Mouse (Mus musculus) hindbrain, embryonic 15.5 days (tissue): ENCODE data around the gene Ccdc155. TPM values are rescaled to one million over a fixed set of nuclear protein-coding genes. Genes with fewer than 3 reads are reported as not detected.
"Not testable (repeated sequence)": the region's sequence is repeated elsewhere in the genome, so short reads cannot be mapped to it uniquely, and the experiment has no call there.

Source experiments
- ATAC-seq: fragments of 200-750 bp; cut with Nextera tagmentation; 2 replicates; pipeline ENCODE4 v1.8.0; 2017; ENCODE audit warnings: low read depth, moderate number of reproducible peaks, moderate TSS enrichment; ENCODE audit not compliant: low FRiP score
- H3K27ac ChIP-seq: fragments of 300-500 bp; sonication (generic); replicated peaks from 2 replicates; pipeline ENCODE4 v1.5.1; 2015; ENCODE audit warnings: mild to moderate bottlenecking, inconsistent platforms
- H3K27me3 ChIP-seq: fragments of 300-500 bp; sonication (generic); 2 replicates; pipeline ENCODE4 v1.6.1; 2015; ENCODE audit warnings: control low read depth, inconsistent platforms
- H3K36me3 ChIP-seq: fragments of 300-500 bp; sonication (generic); 2 replicates; pipeline ENCODE4 v1.6.1; 2015; ENCODE audit warnings: control low read depth, inconsistent platforms
- H3K4me1 ChIP-seq: fragments of 300-500 bp; sonication (generic); replicated peaks from 2 replicates; pipeline ENCODE4 v1.6.1; 2015; ENCODE audit warnings: control low read depth, inconsistent platforms
- H3K4me2 ChIP-seq: fragments of 300-500 bp; sonication (generic); 2 replicates; pipeline ENCODE4 v1.6.1; 2015; ENCODE audit warnings: moderate library complexity, mild to moderate bottlenecking, inconsistent platforms
- H3K4me3 ChIP-seq: fragments of 300-500 bp; sonication (generic); 2 replicates; pipeline ENCODE4 v1.5.1; 2015; ENCODE audit warnings: mild to moderate bottlenecking, inconsistent platforms
- H3K9ac ChIP-seq: fragments of 300-500 bp; sonication (generic); 2 replicates; pipeline ENCODE4 v1.6.1; 2015; ENCODE audit warnings: inconsistent platforms
- H3K9me3 ChIP-seq: fragments of 300-500 bp; sonication (generic); 2 replicates; pipeline ENCODE4 v1.6.1; 2016; ENCODE audit warnings: control low read depth, inconsistent platforms
- WGBS: fragments of 180-500 bp; shearing (Covaris S2); methylation state at CpG from one replicate; pipeline ENCODE4 v1.1.7; 2015; 5-methylcytosine and 5-hydroxymethylcytosine counted together
- polyA plus RNA-seq: library from polyadenylated mRNA; unstranded; fragments of >200 nt; fragmentation: Nextera tagmentation; extraction: Ambion mirVana; gene quantifications from 2 replicates; pipeline ENCODE4 v1.2.1, GENCODE M21; 2015

Ccdc155 gene
- polyA plus RNA-seq, 1 experiment from 2014 or later = 0.57 TPM

DNA sequence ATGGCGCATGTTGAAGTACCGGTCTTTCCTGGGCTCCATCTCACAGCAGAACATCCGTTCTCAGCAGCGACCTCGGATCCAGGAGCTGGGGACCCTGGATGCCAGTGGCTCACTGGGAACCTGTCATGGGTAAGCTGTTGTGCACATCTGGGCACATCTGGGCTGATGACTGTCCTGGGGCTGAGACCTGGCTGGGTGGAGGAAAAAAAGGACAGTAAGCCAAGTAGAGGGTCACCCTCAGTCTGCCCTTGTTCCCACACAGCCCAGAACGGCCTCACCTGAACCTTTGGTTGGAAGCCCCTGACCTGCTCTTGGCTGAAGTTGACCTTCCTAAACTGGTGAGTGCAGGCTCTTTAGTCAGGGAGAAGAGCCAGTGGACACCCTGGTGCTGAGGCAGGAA, 45.7 kb downstream of the Ccdc155 start:
- Histone ChIP-seq H3K27ac (no peak overlapping the region), H3K36me3 (0 out of 2 replicates have a peak, but pooled peaks cover 13% of the 10 kb centered on the region), H3K9ac (no peak overlapping the region), H3K4me3 (no peak overlapping the region), H3K27me3 (peaks cover 17% of the 10 kb centered on the region), H3K9me3 (no peaks in the 10 kb centered on the region), H3K4me2 (no peak overlapping the region), H3K4me1 (peaks cover 25% of the 10 kb centered on the region)
- ATAC-seq = no peak
- WGBS = 95% methylated on average over 6 of the region's 6 CpGs

DNA sequence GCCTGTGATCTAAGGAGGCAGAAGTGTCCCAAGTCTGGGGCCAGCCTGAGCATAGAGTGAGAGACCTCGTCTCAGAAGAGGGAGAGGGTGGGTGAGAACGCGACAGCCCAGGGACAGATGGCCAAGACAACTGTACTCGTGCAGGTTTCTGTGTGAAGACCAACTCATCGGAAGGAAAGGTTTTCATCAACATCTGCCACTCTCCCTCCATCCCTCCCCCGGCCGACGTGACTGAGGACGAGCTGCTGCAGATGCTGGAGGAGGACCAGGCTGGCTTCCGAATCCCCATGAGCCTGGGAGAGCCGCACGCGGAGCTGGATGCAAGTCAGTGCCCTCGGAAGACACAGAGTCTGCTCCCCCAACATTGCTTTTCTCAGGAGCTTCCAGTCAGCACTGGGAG, 47.2 kb downstream of the Ccdc155 start:
- Histone ChIP-seq H3K27ac (no peak overlapping the region), H3K4me1 (peaks cover 23% of the 10 kb centered on the region), H3K27me3 (peaks cover 1% of the 10 kb centered on the region; the same call in 1 of the 2 replicates), H3K4me2 (no peak overlapping the region), H3K4me3 (no peak overlapping the region), H3K9me3 (no peaks in the 10 kb centered on the region), H3K36me3 (0 out of 2 replicates have a peak, but pooled peaks cover 13% of the 10 kb centered on the region), H3K9ac (no peak overlapping the region)
- no peak for ATAC-seq
- WGBS = 85% methylated on average over 14 of the region's 14 CpGs

DNA sequence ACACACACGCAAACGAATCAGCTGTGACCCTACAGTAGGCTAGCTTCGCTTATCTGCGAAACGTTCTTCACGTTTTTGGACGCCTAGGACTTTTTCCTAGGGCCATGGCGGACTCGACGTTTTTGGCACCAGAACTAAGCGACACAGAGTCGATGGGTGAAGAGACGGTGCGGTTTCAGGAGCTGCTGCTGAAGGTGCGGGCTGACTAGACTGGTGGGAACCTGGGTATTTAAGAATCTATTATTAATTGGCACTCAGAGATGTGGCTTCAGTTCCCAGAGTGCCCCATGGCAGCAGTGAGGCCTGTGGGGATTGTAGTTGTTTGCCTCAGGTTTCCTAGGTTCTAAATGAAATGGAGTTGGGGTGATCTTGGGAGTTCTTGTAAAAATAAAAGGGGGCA, 48.5 kb downstream of the Ccdc155 start:
- Histone ChIP-seq H3K9ac (no peak overlapping the region), H3K27ac (no peak overlapping the region), H3K4me2 (no peak overlapping the region), H3K9me3 (no peaks in the 10 kb centered on the region), H3K4me3 (no peak overlapping the region), H3K27me3 (no peaks in the 10 kb centered on the region), H3K36me3 (0 out of 2 replicates have a peak, but pooled peaks cover 13% of the 10 kb centered on the region), H3K4me1 (peaks cover 18% of the 10 kb centered on the region)
- 93% methylated on average over 15 of the region's 15 CpGs for WGBS
- ATAC-seq = no peak

DNA sequence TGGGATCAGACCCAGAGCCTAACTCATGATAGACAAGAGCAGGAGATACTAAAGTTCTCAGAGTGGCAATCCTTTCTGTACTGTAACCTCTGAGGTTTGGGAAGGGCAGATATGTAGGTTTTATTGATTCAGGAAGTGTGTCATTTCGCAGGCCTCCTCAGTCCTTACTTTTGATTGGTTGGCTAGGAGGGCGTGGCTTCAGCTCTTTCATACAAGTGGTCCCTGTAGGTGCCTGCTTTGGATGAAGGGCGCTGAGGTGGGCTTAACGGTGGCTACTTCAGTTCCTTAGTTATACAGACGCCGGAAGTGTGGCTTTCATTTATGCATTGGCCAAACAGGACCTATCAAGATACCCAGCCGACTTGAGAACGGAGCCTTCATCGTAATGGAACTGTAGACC, 49.1 kb downstream of the Ccdc155 start:
- 0 out of 2 replicates have a peak, but pooled peaks cover 11% of the 10 kb centered on the region for H3K36me3 ChIP-seq
- H3K4me1 ChIP-seq = peaks cover 18% of the 10 kb centered on the region
- H3K27me3 ChIP-seq = no peaks in the 10 kb centered on the region
- WGBS = 86% methylated on average over 9 of the region's 9 CpGs
- no peak for ATAC-seq
- H3K4me2 ChIP-seq = peak overlapping the region; percentile 83
- no peak overlapping the region for H3K27ac ChIP-seq
- H3K9me3 ChIP-seq = no peaks in the 10 kb centered on the region
- H3K9ac ChIP-seq = no peak overlapping the region
- H3K4me3 ChIP-seq = 0 out of 2 replicates have a peak overlapping the region, but pooled peaks have one; percentile 80

DNA sequence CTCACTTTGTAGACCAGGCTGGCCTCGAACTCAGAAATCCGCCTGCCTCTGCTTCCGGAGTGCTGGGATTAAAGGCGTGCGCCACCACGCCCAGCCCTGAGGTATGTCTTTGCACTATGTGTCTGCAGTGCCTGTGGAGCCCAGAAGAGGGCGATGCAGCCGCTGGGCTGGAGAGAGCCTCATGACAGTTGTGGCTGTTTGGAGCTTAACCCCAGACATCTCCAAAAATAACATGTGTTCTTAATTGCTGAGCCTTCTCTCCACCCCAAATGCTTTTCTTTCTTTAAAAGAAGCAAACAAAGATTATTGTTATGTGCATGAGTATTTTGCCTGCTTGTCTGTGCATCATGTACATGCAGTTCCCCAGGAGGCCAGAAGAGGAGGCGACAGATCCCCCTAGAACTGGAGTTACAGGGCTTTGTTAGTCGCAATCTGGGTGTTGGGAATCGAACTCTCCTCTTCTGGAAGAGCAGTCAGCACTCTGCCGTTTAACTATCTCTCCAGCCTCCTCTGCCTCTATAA, 49.6 kb downstream of the Ccdc155 start:
- Histone ChIP-seq H3K9me3 (no peaks in the 10 kb centered on the region), H3K27ac (peak overlapping the region; percentile 98), H3K4me1 (peaks cover 18% of the 10 kb centered on the region), H3K4me2 (peak overlapping the region; percentile 83), H3K9ac (peak overlapping the region; percentile 67; the same call in 1 of the 2 replicates), H3K4me3 (peak overlapping the region; percentile 80), H3K27me3 (no peaks in the 10 kb centered on the region), H3K36me3 (0 out of 2 replicates have a peak, but pooled peaks cover 9% of the 10 kb centered on the region)
- no peak for ATAC-seq
- 80% methylated on average over 12 of the region's 12 CpGs for WGBS

DNA sequence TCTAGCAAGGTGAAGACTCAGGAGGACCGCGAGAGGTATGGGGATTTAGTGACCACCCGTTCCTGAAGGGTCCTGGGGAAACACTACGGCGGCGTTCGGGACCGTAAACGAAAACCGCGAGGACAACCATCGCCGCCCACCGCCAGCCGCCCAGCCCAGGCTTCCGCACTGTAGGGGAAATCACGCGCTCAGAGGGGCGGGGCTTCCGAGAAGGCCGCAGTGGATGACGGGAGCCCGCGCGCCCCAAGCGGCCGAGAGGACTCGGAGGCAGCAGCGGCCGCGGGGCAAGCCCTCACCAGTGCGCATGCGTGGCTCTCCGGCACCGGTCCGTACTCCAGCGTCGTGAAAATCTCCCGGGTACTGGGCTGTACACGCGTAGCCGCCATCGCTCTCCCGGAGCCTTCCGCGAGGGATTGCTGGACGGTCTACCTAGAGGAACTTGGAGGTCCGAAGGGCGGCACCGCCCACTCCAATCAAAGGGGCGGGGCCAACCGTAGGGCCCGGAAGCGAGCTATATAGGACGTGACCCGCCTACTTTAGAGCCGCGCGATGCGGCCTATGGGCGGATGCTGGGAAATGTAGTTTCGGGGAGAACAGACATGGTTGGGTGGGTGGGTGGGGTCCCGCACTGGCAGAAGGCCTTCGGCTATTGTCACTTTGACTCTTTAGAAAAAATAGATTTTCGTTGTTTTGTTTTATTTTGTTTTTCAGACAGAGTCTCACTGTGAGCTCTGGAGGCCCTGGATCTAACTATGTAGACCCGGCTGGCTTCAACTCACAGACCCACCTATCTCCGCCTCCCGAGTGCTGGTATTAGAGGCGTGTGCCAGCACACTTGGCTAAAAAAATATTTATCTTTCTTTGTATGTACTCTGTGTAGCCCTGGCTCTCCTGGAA, 50.3 kb downstream of the Ccdc155 start, which contains the start of the genes Pih1d1 and Aldh16a1:
Gene Pih1d1 (plus strand): TSS at position 208 of the 897 bp plus-strand sequence.
Gene Aldh16a1 (minus strand): TSS at position 489 of the 897 bp plus-strand sequence.
- H3K27ac ChIP-seq = peak within 1 kb of the TSS; percentile 98
- H3K36me3 ChIP-seq = 0 out of 2 replicates have a peak, but pooled peaks cover 6% of the 10 kb centered on the region
- H3K4me2 ChIP-seq = peak within 1 kb of the TSS; percentile 83
- WGBS = 5% methylated on average over 69 of the region's 69 CpGs
- H3K4me3 ChIP-seq = peak within 1 kb of the TSS; percentile 80
- H3K4me1 ChIP-seq = peaks cover 18% of the 10 kb centered on the region
- H3K9me3 ChIP-seq = no peaks in the 10 kb centered on the region
- H3K27me3 ChIP-seq = no peaks in the 10 kb centered on the region
- peak within 1 kb of the TSS; percentile 67 for H3K9ac ChIP-seq
- peak; percentile 97 for ATAC-seq

DNA sequence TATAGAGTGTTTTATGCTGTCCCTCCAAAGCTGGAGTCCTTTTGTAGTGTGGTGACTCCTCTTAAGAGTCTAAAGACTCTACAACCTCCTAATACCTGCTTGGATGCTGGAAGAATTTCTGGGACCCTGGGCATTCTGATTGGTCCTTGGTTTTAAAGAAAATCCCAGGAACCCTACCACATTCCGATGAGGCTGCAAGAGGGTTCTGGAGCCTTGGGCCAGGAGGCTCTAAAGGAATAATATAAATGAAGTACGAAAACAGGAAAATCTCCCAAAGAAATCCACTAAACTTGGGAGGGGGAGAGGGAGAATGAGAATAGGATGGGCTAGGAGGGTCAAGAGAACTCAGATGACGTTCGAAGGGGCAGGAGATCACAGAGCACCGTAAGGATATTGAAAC, 51.1 kb downstream of the Ccdc155 start:
- peak; percentile 3; the same call in 1 of the 2 replicates for ATAC-seq
- H3K27me3 ChIP-seq = no peaks in the 10 kb centered on the region
- H3K9ac ChIP-seq = peak overlapping the region; percentile 67
- H3K36me3 ChIP-seq = 0 out of 2 replicates have a peak, but pooled peaks cover 3% of the 10 kb centered on the region
- 2% methylated on average over 5 of the region's 5 CpGs for WGBS
- peak overlapping the region; percentile 98 for H3K27ac ChIP-seq
- peak overlapping the region; percentile 80 for H3K4me3 ChIP-seq
- H3K4me1 ChIP-seq = peaks cover 18% of the 10 kb centered on the region
- H3K9me3 ChIP-seq = no peaks in the 10 kb centered on the region
- H3K4me2 ChIP-seq = peak overlapping the region; percentile 83

DNA sequence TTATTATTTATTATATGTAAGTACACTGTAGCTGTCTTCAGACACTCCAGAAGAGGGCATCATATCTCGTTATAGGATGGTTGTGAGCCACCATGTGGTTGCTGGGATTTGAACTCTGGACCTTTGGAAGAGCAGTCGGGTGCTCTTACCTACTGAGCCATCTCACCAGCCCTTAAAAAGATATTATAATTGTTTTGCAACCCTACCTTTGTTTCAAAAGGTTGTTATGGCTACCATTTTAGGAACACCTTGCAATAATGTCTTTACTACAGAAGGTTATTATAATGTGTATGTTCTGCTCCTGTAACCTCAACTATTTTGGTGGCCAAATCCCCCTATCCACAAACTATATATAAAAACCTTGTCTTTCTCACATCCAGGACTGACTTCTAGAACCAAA, 51.6 kb downstream of the Ccdc155 start:
- not testable (repeated sequence) for H3K9me3 ChIP-seq, H3K36me3 ChIP-seq, H3K9ac ChIP-seq, H3K27ac ChIP-seq, H3K27me3 ChIP-seq, ATAC-seq
- peak overlapping the region; percentile 80; the same call in 1 of the 2 replicates for H3K4me3 ChIP-seq
- 94% methylated on average over 2 of the region's 2 CpGs for WGBS
- H3K4me2 ChIP-seq = peak overlapping the region; percentile 83; the same call in 1 of the 2 replicates
- peaks cover 18% of the 10 kb centered on the region for H3K4me1 ChIP-seq

DNA sequence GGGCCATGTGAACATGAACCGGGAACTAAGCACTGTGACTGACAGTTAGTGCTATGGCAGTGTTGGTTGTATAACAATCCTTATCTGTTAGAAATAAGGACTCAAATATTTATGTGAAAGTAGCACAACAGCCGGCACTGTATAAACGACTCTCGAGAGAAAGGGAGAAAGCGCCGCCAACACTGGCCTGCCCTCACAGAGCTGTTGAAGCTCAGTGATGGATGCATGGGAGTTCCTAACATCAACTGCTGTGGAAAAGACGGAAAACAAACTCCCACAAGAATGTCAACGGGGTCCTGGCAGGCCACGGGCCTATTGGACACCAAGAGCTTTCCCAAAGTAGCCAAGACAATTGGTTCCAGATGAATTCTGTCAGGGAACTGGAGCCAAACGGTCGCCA, 53.4 kb downstream of the Ccdc155 start:
- 59% methylated on average over 11 of the region's 11 CpGs for WGBS

DNA sequence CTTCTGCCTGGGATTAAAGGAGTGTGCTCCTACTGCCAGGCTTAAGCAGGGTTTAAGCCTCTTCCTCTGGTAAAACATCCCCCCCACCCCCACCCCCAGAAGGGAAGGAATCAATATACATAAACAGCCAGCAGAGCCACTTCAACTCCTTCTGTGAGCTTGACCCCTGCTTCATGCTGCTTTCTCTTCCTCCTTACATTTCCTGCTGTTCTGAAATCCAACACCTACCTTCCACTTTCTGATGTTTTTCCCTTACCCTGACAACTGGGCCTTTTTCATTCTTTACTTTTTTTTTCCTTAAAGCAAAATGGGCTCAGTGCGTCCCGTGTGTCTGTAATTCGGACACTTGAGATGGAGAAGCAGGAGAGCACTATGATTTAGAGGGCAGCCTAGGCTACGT, 54.4 kb downstream of the Ccdc155 start:
- H3K4me3 ChIP-seq = no peak overlapping the region

More for the DNA sequence above, 53.4 kb downstream of the Ccdc155 start:
- H3K4me3 ChIP-seq = no peak overlapping the region
- peaks cover 18% of the 10 kb centered on the region for H3K4me1 ChIP-seq
- H3K9me3 ChIP-seq = no peaks in the 10 kb centered on the region
- H3K36me3 ChIP-seq = no peaks in the 10 kb centered on the region
- no peak for ATAC-seq
- H3K9ac ChIP-seq = no peak overlapping the region
- peak overlapping the region; percentile 15; the same call in 1 of the 2 replicates for H3K27ac ChIP-seq
- no peaks in the 10 kb centered on the region for H3K27me3 ChIP-seq
- no peak overlapping the region for H3K4me2 ChIP-seq

DNA sequence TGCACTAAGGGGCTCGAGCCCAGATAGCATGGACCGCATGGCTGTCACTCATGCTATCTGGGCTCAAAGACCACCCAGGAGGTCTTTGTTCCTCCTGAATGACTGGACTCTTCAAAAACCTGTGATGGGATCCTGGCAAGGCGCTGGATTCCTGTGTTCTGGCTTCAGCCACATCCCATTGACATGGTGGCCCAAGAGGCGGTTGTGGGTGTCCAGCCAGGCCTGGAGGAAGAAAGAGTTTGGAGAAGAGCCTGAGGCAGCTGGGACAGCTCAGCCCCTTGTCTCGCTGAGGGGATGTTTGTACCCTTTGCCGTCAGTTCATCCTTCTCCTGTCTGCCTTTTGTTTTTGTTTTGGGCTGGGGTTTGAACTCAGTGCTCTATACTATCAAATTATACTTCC, 55.1 kb downstream of the Ccdc155 start:
- 27% methylated on average over 6 of the region's 6 CpGs for WGBS
- H3K9ac ChIP-seq = no peak overlapping the region
- 0 out of 2 replicates have a peak, but pooled peaks cover 2% of the 10 kb centered on the region for H3K36me3 ChIP-seq
- no peak overlapping the region for H3K27ac ChIP-seq
- peaks cover 7% of the 10 kb centered on the region for H3K4me1 ChIP-seq
- ATAC-seq = no peak
- H3K4me2 ChIP-seq = no peak overlapping the region
- no peaks in the 10 kb centered on the region for H3K27me3 ChIP-seq
- no peak overlapping the region for H3K4me3 ChIP-seq
- no peaks in the 10 kb centered on the region for H3K9me3 ChIP-seq

More for the DNA sequence above, 54.4 kb downstream of the Ccdc155 start:
- no peak overlapping the region for H3K4me2 ChIP-seq
- peaks cover 12% of the 10 kb centered on the region for H3K4me1 ChIP-seq
- no peak overlapping the region for H3K9ac ChIP-seq
- WGBS = 74% methylated on average over 4 of the region's 4 CpGs
- no peak overlapping the region for H3K27ac ChIP-seq
- no peaks in the 10 kb centered on the region for H3K9me3 ChIP-seq
- no peak for ATAC-seq
- H3K27me3 ChIP-seq = no peaks in the 10 kb centered on the region
- H3K36me3 ChIP-seq = no peaks in the 10 kb centered on the region
